Mouse (Mus musculus) heart, adult 18-20 months (tissue): ENCODE measurements at regions not wholly inside any gene's neighbourhood (a gene's known extent, or its start where the extent isn't known, plus 50 kb on each side); places are given as distances from the start of the nearest gene placed in this dataset.

Experiments used
- DNase-seq, 2 experiments: peaks; one replicate each; pipeline ENCODE4 v3.0.0; 2021 to 2022; ENCODE audit warnings: mixed read lengths in 1 of 2

- DNase-seq: peak in 1 of 2 experiments; percentile 34
These were observed 350.3 kb downstream of the Sox9 start for GRCm38 (mm10) chr11:113132078-113133064.

- no peak for DNase-seq
These were observed 351.4 kb downstream of the Sox9 start for GRCm38 (mm10) chr11:113133407-113133806.

- DNase-seq: no peak
These were observed 353.2 kb downstream of the Sox9 start for GRCm38 (mm10) chr11:113135261-113135660.

GRCm38 (mm10) chr11:113138462-113138861, 356.4 kb downstream of the Sox9 start:
- no peak for DNase-seq

- no peak for DNase-seq
These were observed 358.6 kb downstream of the Sox9 start for GRCm38 (mm10) chr11:113140595-113140994.

GRCm38 (mm10) chr11:113142816-113143215, 360.8 kb downstream of the Sox9 start:
- no peak for DNase-seq

GRCm38 (mm10) chr11:113143839-113144627, 362.0 kb downstream of the Sox9 start:
- DNase-seq: peak; percentile 77 to 85

- DNase-seq: no peak
These were observed 363.7 kb downstream of the Sox9 start for GRCm38 (mm10) chr11:113145721-113146120.

- DNase-seq: no peak
These were observed 364.7 kb downstream of the Sox9 start for GRCm38 (mm10) chr11:113146762-113147161.

- DNase-seq: peak in 1 of 2 experiments; percentile 29
These were observed 365.6 kb downstream of the Sox9 start for GRCm38 (mm10) chr11:113147535-113148197.

- DNase-seq: no peak
These were observed 366.1 kb downstream of the Sox9 start for GRCm38 (mm10) chr11:113148198-113148537.

GRCm38 (mm10) chr11:113155515-113155914, 373.5 kb downstream of the Sox9 start:
- no peak for DNase-seq

GRCm38 (mm10) chr11:113163941-113164340, 381.9 kb downstream of the Sox9 start:
- no peak for DNase-seq

- no peak for DNase-seq
These were observed 382.5 kb downstream of the Sox9 start for GRCm38 (mm10) chr11:113164510-113164909.

GRCm38 (mm10) chr11:113165069-113165795, 383.2 kb downstream of the Sox9 start:
- DNase-seq: peak; percentile 85 to 91

- DNase-seq: peak in 1 of 2 experiments; percentile 26
These were observed 384.5 kb downstream of the Sox9 start for GRCm38 (mm10) chr11:113166517-113166916.

- peak; percentile 79 to 85 for DNase-seq
These were observed 390.6 kb downstream of the Sox9 start for GRCm38 (mm10) chr11:113172497-113173140.

- DNase-seq: peak in 1 of 2 experiments; percentile 45
These were observed 391.3 kb downstream of the Sox9 start for GRCm38 (mm10) chr11:113173317-113173716.

- no peak for DNase-seq
These were observed 392.0 kb downstream of the Sox9 start for GRCm38 (mm10) chr11:113174011-113174507.

GRCm38 (mm10) chr11:113175323-113175722, 393.3 kb downstream of the Sox9 start:
- DNase-seq: peak in 1 of 2 experiments; percentile 46

- peak in 1 of 2 experiments; percentile 55 for DNase-seq
These were observed 394.2 kb downstream of the Sox9 start for GRCm38 (mm10) chr11:113176183-113176582.
